Mouse (Mus musculus): ENCODE data around the gene Ttyh2. TPM values are rescaled to one million over a fixed set of nuclear protein-coding genes. Genes with fewer than 3 reads are reported as not detected.
A peak's percentile ranks its signal among the peaks of the same experiment; 100 is the strongest.

Ttyh2 gene
- polyA plus RNA-seq (2015; fragmentation: Nextera tagmentation; extraction: Ambion mirVana), result 73.4 and 80.0 TPM in 2 replicates

DNA sequence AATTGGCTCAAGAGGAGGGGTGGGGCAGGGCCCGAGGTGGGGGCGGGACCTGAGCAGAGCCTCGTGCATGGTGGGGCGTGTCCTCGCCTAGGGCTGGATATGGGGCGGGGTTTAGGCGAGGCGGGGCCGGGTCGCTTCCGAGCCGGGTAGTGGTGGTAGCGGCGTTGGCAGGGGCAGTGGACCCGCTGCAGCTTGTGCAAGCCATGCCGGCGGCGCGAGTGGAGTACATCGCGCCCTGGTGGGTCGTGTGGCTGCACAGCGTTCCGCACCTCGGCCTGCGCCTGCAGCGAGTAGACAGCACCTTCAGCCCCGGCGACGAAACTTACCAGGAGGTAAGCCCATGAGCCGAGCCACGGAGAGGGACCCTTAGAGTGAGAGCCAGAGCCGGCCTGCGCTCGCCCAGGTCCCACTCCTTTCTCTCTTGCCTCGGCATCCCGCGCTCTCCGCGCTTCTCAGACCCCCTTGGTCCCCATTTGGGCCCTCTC is at the start of gene Ttyh2:
TSS of gene Ttyh2 (plus strand) at position 91 of the 485 bp plus-strand sequence.
- under 1% methylated on average over 38 of the region's 40 CpGs for WGBS
- H3K4me2 ChIP-seq (replicated peaks; ENCODE audit: low read depth), result peak within 1 kb of the TSS; percentile 93
- H3K27ac ChIP-seq (ENCODE audit: low read depth, low read length), result peak within 1 kb of the TSS; percentile 88
- ATAC-seq, result peak; percentile 72
- no peaks in the 10 kb centered on the region for H3K27me3 ChIP-seq (replicated peaks; ENCODE audit: control insufficient read depth, insufficient read depth, low read length)
- peak within 1 kb of the TSS; percentile 84 for H3K9ac ChIP-seq (ENCODE audit: low read depth, low read length)
- TF ChIP-seq CTCF (IDR thresholded peaks at IDR 0.05; ENCODE audit: low read depth), result no peak; the same call in 1 of the 2 replicates
- no peaks in the 10 kb centered on the region for H3K9me3 ChIP-seq (ENCODE audit: control insufficient read depth)
- H3K36me3 ChIP-seq (ENCODE audit: control insufficient read depth, insufficient read depth), result peaks cover 30% of the 10 kb centered on the region
- H3K4me3 ChIP-seq (ENCODE audit: low read depth, low read length), result peak within 1 kb of the TSS; percentile 83
- peaks cover 10% of the 10 kb centered on the region; the same call in 1 of the 2 replicates for H3K4me1 ChIP-seq (replicated peaks; ENCODE audit: control insufficient read depth, insufficient read depth, low read length)

- no peak for ATAC-seq
- 85% methylated on average over 13 of the region's 13 CpGs for WGBS
Observed at GRCm38 (mm10) chr11:114626071-114626690, 49.0 kb upstream of the Ttyh2 start.

GRCm38 (mm10) chr11:114627036-114627435 is 48.2 kb upstream of the Ttyh2 start:
- Histone ChIP-seq H3K36me3 (ENCODE audit: control insufficient read depth, insufficient read depth) (no peaks in the 10 kb centered on the region), H3K4me2 (replicated peaks; ENCODE audit: low read depth) (no peak overlapping the region), H3K27me3 (replicated peaks; ENCODE audit: control insufficient read depth, insufficient read depth, low read length) (no peaks in the 10 kb centered on the region), H3K4me1 (replicated peaks; ENCODE audit: control insufficient read depth, insufficient read depth, low read length) (no peaks in the 10 kb centered on the region), H3K27ac (ENCODE audit: low read depth, low read length) (no peak overlapping the region), H3K9ac (ENCODE audit: low read depth, low read length) (no peak overlapping the region), H3K9me3 (ENCODE audit: control insufficient read depth) (no peaks in the 10 kb centered on the region), H3K4me3 (ENCODE audit: low read depth, low read length) (no peak overlapping the region)
- no peak for ATAC-seq
- TF ChIP-seq CTCF (IDR thresholded peaks at IDR 0.05; ENCODE audit: low read depth), result no peak
- WGBS, result 72% methylated on average over 5 of the region's 6 CpGs

More at GRCm38 (mm10) chr11:114626071-114626690, 49.0 kb upstream of the Ttyh2 start:
- H3K4me3 ChIP-seq (ENCODE audit: low read depth, low read length), result no peak overlapping the region
- no peaks in the 10 kb centered on the region for H3K9me3 ChIP-seq (ENCODE audit: control insufficient read depth)
- no peak overlapping the region for H3K27ac ChIP-seq (ENCODE audit: low read depth, low read length)
- no peak overlapping the region for H3K4me2 ChIP-seq (replicated peaks; ENCODE audit: low read depth)
- H3K9ac ChIP-seq (ENCODE audit: low read depth, low read length), result no peak overlapping the region
- TF ChIP-seq CTCF (IDR thresholded peaks at IDR 0.05; ENCODE audit: low read depth), result no peak
- H3K4me1 ChIP-seq (replicated peaks; ENCODE audit: control insufficient read depth, insufficient read depth, low read length), result no peaks in the 10 kb centered on the region
- no peaks in the 10 kb centered on the region for H3K27me3 ChIP-seq (replicated peaks; ENCODE audit: control insufficient read depth, insufficient read depth, low read length)
- no peaks in the 10 kb centered on the region for H3K36me3 ChIP-seq (ENCODE audit: control insufficient read depth, insufficient read depth)

DNA sequence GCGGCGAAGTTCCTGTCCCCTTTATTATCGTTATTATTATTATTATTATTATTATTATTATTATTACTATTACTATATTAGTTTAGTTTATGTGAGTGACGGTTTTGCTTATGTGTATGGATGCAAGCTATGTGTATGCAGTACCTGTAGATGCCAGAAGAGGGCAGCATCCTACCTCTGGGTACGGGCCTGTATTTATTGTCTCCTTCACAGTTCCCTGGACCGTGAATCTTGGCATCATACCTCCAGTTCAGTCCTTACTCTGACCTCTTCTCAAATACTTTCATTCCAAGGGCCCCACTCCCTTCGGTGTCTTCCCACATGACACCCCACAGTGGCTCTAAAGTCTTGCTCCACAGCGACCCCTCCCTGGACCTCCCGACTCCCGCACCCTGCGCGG is 47.2 kb upstream of the Ttyh2 start:
- Histone ChIP-seq H3K4me1 (replicated peaks; ENCODE audit: control insufficient read depth, insufficient read depth, low read length) (no peaks in the 10 kb centered on the region), H3K36me3 (ENCODE audit: control insufficient read depth, insufficient read depth) (no peaks in the 10 kb centered on the region), H3K4me3 (ENCODE audit: low read depth, low read length) (no peak overlapping the region), H3K27ac (ENCODE audit: low read depth, low read length) (no peak overlapping the region), H3K9ac (ENCODE audit: low read depth, low read length) (no peak overlapping the region), H3K4me2 (replicated peaks; ENCODE audit: low read depth) (no peak overlapping the region), H3K9me3 (ENCODE audit: control insufficient read depth) (no peaks in the 10 kb centered on the region), H3K27me3 (replicated peaks; ENCODE audit: control insufficient read depth, insufficient read depth, low read length) (no peaks in the 10 kb centered on the region)
- WGBS, result 77% methylated on average over 12 of the region's 12 CpGs
- no peak for ATAC-seq
- peak; percentile 56 for TF ChIP-seq CTCF (IDR thresholded peaks at IDR 0.05; ENCODE audit: low read depth)

GRCm38 (mm10) chr11:114630044-114630443 is 45.2 kb upstream of the Ttyh2 start:
- Histone ChIP-seq H3K27ac (ENCODE audit: low read depth, low read length) (no peak overlapping the region), H3K4me3 (ENCODE audit: low read depth, low read length) (no peak overlapping the region), H3K4me2 (replicated peaks; ENCODE audit: low read depth) (no peak overlapping the region), H3K27me3 (replicated peaks; ENCODE audit: control insufficient read depth, insufficient read depth, low read length) (no peaks in the 10 kb centered on the region), H3K4me1 (replicated peaks; ENCODE audit: control insufficient read depth, insufficient read depth, low read length) (no peaks in the 10 kb centered on the region), H3K9ac (ENCODE audit: low read depth, low read length) (no peak overlapping the region), H3K36me3 (ENCODE audit: control insufficient read depth, insufficient read depth) (no peaks in the 10 kb centered on the region), H3K9me3 (ENCODE audit: control insufficient read depth) (no peaks in the 10 kb centered on the region)
- TF ChIP-seq CTCF (IDR thresholded peaks at IDR 0.05; ENCODE audit: low read depth), result peak; percentile 37
- ATAC-seq, result no peak
- 80% methylated on average over 5 of the region's 5 CpGs for WGBS

DNA sequence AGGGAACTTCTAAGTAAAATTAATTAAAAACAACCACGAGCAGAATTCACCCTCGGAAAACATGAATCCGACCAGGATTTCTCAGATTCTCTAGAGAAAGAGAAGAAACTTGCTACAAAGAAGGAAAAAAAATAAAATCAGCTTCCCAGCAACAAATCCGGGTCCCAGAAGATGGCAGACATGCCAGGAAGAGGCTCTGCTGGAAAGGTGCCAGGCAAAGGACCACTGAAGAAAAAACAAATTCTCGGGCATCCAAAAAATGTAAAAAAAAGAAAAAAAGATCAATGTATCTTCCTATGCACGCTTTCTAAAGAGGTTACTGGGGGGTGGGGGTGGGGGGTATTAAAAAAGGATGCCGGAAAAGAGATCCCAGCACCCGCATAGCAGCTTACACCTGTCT is 43.0 kb upstream of the Ttyh2 start:
- no peak overlapping the region for H3K4me3 ChIP-seq (ENCODE audit: low read depth, low read length)
- no peaks in the 10 kb centered on the region for H3K4me1 ChIP-seq (replicated peaks; ENCODE audit: control insufficient read depth, insufficient read depth, low read length)
- H3K27ac ChIP-seq (ENCODE audit: low read depth, low read length), result no peak overlapping the region
- no peak for TF ChIP-seq CTCF (IDR thresholded peaks at IDR 0.05; ENCODE audit: low read depth)
- no peaks in the 10 kb centered on the region for H3K9me3 ChIP-seq (ENCODE audit: control insufficient read depth)
- H3K27me3 ChIP-seq (replicated peaks; ENCODE audit: control insufficient read depth, insufficient read depth, low read length), result 0 out of 2 replicates have a peak, but pooled peaks cover 6% of the 10 kb centered on the region
- WGBS, result 69% methylated on average over 8 of the region's 8 CpGs
- H3K9ac ChIP-seq (ENCODE audit: low read depth, low read length), result no peak overlapping the region
- no peak for ATAC-seq
- no peak overlapping the region for H3K4me2 ChIP-seq (replicated peaks; ENCODE audit: low read depth)
- H3K36me3 ChIP-seq (ENCODE audit: control insufficient read depth, insufficient read depth), result no peaks in the 10 kb centered on the region
